Mouse (Mus musculus) left cerebral cortex, adult 8-10 months (tissue): ENCODE results near the gene Arl4a. TPM values are rescaled to one million over a fixed set of nuclear protein-coding genes. Genes with fewer than 3 reads are reported as not detected.

Experiments
- DNase-seq, 2 experiments: peaks; one replicate each; pipeline ENCODE4 v3.0.0; 2022; ENCODE audit warnings: low spot score in 2 of 2
- total RNA-seq, 4 experiments: library from RNA; stranded (reverse); gene quantifications; 2 replicates each; pipeline ENCODE4 v1.2.4; 2022

Gene Arl4a
- total RNA-seq, 4 experiments from 2014 or later = 39.2 to 44.6 (median 40.7) TPM

DNA sequence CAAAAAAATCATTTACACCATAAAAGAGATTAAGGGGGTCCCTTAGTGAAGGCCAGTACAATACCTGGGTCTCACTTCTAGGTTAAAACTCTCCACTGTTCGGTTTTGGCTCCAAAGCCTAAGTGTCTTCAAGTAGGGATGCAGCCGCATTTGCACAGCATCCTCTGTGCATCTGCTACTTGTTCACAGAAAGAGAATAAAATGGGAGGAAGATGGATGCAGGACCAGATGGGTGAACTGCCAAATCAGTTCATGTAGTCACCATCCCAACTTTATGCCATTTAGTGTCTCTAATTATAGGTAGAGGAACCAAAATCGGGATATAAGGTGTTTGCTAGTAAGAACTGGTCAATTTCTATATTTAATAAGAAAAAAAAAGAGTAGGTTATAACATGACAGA, 69.7 kb downstream of the Arl4a start:
- DNase-seq = no peak

DNA sequence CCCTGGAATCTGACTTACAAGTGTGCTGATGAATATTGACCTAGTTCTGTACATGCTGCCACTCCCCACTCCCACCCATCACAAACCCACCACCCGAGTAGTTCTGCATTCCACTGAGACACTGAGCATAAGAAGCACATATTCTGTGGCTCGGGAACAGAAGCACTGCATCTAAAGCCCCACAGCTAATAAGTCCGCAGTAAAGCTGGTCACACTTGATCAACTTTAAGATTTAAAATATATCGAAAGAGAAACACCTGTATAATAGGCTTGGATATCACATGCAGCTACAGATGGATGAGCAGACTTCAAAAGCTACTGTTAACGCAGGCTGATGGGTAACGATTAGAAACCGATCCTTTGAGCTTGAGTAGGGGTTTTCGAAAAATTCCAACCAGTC, 78.7 kb downstream of the Arl4a start:
- no peak for DNase-seq

DNA sequence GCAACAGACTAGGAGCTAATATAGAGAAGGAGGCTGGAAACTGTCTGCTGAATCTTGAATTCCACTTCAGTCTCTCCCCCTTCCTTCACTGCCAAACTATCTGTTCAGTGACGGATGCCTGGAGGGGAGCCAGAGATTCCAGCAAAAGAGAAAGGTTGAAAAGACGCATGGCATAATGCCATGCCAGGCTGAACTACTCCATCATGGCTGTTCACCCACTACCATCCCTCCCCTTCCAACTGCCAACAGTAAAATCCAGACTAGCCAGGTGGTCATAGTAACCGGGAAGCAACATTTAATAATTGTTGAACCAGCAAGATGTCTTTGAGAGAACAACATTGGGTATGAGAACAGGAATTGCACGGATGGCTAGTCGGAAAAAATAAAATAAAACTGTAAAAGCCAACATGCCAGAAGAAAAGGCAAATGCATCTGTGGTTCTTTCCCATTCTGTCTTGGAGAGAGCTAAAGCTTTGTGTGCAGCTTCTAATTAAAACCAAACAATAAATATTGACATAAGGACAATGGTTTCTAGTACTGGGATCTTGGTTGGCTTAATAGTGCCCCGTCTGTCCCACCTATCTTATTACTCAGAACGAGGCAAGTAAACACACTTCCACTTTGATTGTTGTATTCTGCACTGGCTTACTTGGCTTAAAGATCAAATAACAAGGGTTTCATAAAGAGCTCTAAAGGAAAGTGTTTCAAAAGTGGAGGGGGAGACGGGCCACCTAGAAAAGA, 79.7 kb downstream of the Arl4a start:
- DNase-seq = no peak

DNA sequence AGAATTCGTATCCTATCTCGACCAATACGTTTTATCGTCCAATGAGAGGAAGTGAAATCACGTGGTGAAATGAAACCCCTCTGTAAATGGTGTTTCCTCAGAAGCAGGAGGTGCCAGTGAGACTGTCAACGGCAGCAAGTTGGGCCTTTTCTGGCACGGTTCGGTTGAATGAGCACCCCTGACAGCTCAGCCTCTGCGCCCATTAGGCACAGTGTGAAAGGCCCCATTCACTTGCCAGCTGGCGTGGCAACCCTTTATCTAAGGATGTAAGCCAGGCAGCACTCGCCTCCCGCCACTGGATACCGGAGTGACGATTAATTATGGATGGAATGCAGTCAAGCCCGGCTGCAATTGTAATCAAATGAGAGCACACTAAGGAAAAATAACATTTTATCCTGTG, 81.4 kb downstream of the Arl4a start:
- DNase-seq = peak in 1 of 2 experiments; percentile 34

Other genes with a start within 250 kb of the Arl4a start
- under 1 TPM in 3 of 4 experiments, not detected in 1; 0.15 to 0.46 (median 0.27) TPM for gene Scin, start 96.2 kb upstream of the Arl4a start, total RNA-seq
- 1 to 10 TPM; 1.2 to 3.4 (median 1.7) TPM for gene Lsmem1, start 161.5 kb upstream of the Arl4a start, total RNA-seq
- gene Ifrd1, start 210.5 kb upstream of the Arl4a start, total RNA-seq = 10 to 100 TPM; 73.2 to 98.4 (median 90.6) TPM